Mouse (Mus musculus): Measurements from ENCODE around the gene Cfap36. TPM values are rescaled to one million over a fixed set of nuclear protein-coding genes. Genes with fewer than 3 reads are reported as not detected.
A peak's percentile ranks its signal among the peaks of the same experiment; 100 is the strongest.

The Cfap36 gene
- 118 and 121 TPM in 2 replicates for polyA plus RNA-seq (2014; fragmentation: Nextera tagmentation; extraction: Ambion mirVana)

DNA sequence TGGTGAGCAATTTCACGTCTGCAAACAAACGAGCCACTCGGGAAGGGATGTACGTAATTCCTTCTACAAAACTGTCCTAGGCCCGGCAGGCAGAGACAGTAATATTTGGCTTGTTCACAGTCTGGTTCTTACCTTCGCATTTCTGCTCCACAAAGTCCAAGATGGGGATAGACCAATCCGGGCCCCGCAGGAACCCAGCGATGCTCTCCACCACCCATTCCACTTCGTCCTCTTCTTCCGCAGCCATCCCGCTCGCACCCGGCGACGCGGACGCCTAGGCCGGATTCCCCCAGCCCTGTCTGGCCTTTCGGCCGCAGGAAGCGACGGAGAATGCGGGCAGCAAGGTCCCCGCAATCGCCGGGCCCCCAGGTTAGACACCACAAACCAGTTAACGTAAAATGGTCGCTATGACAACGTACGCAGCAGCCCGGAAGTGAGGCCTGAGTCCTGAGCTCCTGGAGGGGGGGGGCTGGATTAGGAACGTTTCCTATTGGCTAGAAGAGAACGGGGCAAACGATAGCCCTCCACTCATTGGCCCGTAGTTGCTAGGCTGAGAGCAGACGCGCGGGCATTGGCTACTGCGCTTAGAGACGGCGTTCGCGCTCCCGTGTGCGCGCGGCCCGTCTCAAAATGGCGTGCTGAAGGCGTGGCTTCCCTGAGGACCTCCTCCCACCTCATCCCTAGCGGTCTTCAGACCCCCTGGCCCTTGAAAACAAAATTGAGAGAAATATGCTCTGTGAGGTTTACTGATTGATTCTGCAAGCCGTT is at the start of gene Cfap36:
Gene Cfap36, minus strand, starts transcription at position 527 of the 768 bp plus-strand sequence.
- Histone ChIP-seq H3K27ac (peak within 1 kb of the TSS; percentile 84), H3K4me1 (replicated peaks; ENCODE audit: control insufficient read depth, insufficient read depth, low read length) (peaks cover 16% of the 10 kb centered on the region), H3K9me3 (ENCODE audit: control insufficient read depth, low read length) (no peaks in the 10 kb centered on the region), H3K27me3 (ENCODE audit: control insufficient read depth, insufficient read depth, low read length) (no peaks in the 10 kb centered on the region), H3K9ac (peak within 1 kb of the TSS; percentile 72), H3K4me2 (replicated peaks) (peak within 1 kb of the TSS; percentile 65), H3K36me3 (replicated peaks; ENCODE audit: control insufficient read depth, insufficient read depth) (peaks cover 28% of the 10 kb centered on the region), H3K4me3 (replicated peaks; ENCODE audit: low read length) (peak within 1 kb of the TSS; percentile 79)
- WGBS, result under 1% methylated on average over 53 of the region's 53 CpGs
- peak; percentile 100 for ATAC-seq (ENCODE audit: low FRiP score)
- DNase-seq (ENCODE audit: low spot score), result peak; percentile 97

DNA sequence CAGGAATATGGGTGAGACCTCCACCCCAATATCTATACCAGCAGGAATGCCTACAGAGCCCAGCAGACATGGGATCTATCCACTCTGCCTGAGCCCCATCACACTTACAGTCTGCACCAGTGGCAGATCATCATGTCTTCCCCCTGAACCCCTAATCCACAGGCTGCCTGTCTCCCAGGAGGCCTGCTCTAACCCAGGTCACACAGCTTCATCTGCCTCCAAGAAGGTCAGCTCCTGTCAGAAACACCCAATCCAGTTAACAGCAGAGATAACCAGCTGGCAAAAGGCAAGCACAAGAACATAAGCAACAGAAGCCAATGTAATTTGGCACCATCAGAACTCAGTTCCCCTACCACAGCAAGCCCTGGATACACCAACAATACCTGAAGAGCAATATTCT is 40.1 kb upstream of the Cfap36 start:
- Histone ChIP-seq H3K4me1 (replicated peaks; ENCODE audit: control insufficient read depth, insufficient read depth, low read length) (no peaks in the 10 kb centered on the region), H3K9ac (no peak overlapping the region), H3K4me3 (replicated peaks; ENCODE audit: low read length) (no peak overlapping the region), H3K4me2 (replicated peaks) (no peak overlapping the region), H3K36me3 (replicated peaks; ENCODE audit: control insufficient read depth, insufficient read depth) (no peaks in the 10 kb centered on the region), H3K9me3 (ENCODE audit: control insufficient read depth, low read length) (no peaks in the 10 kb centered on the region), H3K27me3 (ENCODE audit: control insufficient read depth, insufficient read depth, low read length) (no peaks in the 10 kb centered on the region), H3K27ac (no peak overlapping the region)
- DNase-seq (ENCODE audit: low spot score), result no peak
- no peak for ATAC-seq (ENCODE audit: low FRiP score)

DNA sequence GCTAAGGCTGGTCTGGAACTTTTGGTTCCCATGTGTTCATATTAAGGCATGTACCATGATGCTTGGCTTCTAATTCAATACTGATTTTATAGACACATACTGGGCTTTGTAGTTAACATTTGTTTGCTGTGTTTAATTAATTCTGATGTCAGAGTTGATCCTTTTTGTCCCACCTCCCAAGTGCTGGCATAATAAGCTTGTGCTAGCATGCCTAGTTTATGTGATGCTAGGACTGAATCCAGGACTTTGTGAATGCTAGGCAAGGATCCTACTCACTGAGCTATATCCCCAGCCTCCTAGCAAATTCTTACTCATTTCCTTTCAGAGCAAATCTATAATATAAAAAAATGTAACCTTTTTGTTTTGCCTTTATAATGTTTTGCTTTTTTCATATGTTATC is 38.8 kb upstream of the Cfap36 start:
- Histone ChIP-seq H3K4me2 (replicated peaks) (no peak overlapping the region), H3K4me1 (replicated peaks; ENCODE audit: control insufficient read depth, insufficient read depth, low read length) (no peaks in the 10 kb centered on the region), H3K9ac (no peak overlapping the region), H3K4me3 (replicated peaks; ENCODE audit: low read length) (no peak overlapping the region), H3K9me3 (ENCODE audit: control insufficient read depth, low read length) (no peaks in the 10 kb centered on the region), H3K27me3 (ENCODE audit: control insufficient read depth, insufficient read depth, low read length) (no peaks in the 10 kb centered on the region), H3K36me3 (replicated peaks; ENCODE audit: control insufficient read depth, insufficient read depth) (no peaks in the 10 kb centered on the region), H3K27ac (no peak overlapping the region)
- DNase-seq (ENCODE audit: low spot score) (no peak), ATAC-seq (ENCODE audit: low FRiP score) (no peak)

DNA sequence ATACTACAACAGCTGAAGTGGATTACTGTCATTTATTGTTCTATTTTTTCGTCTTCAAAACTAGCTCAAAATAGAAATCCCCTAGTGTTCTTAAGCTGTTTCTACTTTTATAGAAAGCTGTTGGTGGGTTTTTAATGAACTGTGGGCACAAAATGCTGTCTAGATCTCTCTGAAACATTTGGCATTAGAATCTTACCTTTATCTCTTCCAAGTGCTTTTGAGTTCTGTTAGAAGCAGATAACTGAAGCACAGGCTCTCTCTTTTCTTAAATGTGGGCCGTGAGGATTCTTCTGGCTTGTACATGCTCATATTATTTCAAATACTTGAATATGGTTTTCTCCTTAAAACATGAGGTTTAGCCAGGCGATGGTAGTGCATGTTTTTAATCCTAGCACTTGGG is 27.5 kb upstream of the Cfap36 start:
- no peak for ATAC-seq (ENCODE audit: low FRiP score)
- no peaks in the 10 kb centered on the region for H3K9me3 ChIP-seq (ENCODE audit: control insufficient read depth, low read length)
- no peak overlapping the region for H3K9ac ChIP-seq
- 85% methylated on average over 3 of the region's 3 CpGs for WGBS
- no peaks in the 10 kb centered on the region for H3K36me3 ChIP-seq (replicated peaks; ENCODE audit: control insufficient read depth, insufficient read depth)
- H3K4me3 ChIP-seq (replicated peaks; ENCODE audit: low read length), result no peak overlapping the region
- H3K27ac ChIP-seq, result no peak overlapping the region
- no peak for DNase-seq (ENCODE audit: low spot score)
- no peaks in the 10 kb centered on the region for H3K27me3 ChIP-seq (ENCODE audit: control insufficient read depth, insufficient read depth, low read length)
- no peaks in the 10 kb centered on the region for H3K4me1 ChIP-seq (replicated peaks; ENCODE audit: control insufficient read depth, insufficient read depth, low read length)
- H3K4me2 ChIP-seq (replicated peaks), result no peak overlapping the region

DNA sequence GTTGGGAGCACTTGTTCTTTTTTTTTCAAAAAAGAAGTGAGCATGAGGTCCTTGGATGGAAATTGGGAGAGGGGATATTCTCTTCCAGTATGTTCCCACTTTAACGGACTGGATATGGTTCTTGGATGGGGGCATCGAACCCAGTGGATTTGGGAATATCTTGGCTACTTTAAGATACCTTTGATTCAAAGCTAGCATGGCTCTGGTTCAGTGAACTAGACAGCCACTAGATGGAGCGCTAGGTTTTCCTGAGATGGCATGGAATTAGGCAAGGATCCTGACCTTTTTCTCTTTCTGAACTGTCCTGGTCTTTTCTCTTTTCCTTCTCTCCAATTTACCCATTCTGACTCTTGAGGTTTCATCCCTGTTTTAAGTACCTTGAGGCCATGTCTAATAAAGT is 20.6 kb upstream of the Cfap36 start:
- Histone ChIP-seq H3K9me3 (ENCODE audit: control insufficient read depth, low read length) (no peaks in the 10 kb centered on the region), H3K36me3 (replicated peaks; ENCODE audit: control insufficient read depth, insufficient read depth) (no peaks in the 10 kb centered on the region), H3K4me3 (replicated peaks; ENCODE audit: low read length) (no peak overlapping the region), H3K9ac (no peak overlapping the region), H3K27me3 (ENCODE audit: control insufficient read depth, insufficient read depth, low read length) (no peaks in the 10 kb centered on the region), H3K27ac (no peak overlapping the region), H3K4me1 (replicated peaks; ENCODE audit: control insufficient read depth, insufficient read depth, low read length) (no peaks in the 10 kb centered on the region), H3K4me2 (replicated peaks) (no peak overlapping the region)
- WGBS, result 27% methylated on average over 3 of the region's 3 CpGs
- DNase-seq (ENCODE audit: low spot score), result peak; percentile 74
- no peak; the same call in 1 of the 2 replicates for ATAC-seq (ENCODE audit: low FRiP score)

DNA sequence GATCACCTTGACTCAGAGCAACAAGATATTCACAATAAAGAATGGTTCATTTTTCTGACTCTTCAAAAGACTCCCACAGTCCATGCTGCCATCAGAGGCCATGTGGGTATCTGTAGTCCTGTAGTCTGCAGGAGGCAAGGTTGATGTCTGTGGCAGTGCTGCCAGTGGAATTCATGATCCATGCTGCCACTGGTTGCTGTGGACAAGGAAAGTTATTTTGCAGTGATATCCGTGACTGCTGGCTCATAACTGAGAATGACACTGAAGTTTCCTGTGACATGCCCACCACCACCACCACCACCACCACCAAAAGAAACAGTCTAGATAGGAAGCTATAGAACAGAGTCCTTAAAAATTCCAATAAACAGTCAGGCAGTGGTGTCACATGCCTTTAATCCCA is 7.4 kb upstream of the Cfap36 start:
- no peak overlapping the region for H3K4me3 ChIP-seq (replicated peaks; ENCODE audit: low read length)
- no peak overlapping the region for H3K27ac ChIP-seq
- no peak for DNase-seq (ENCODE audit: low spot score)
- H3K36me3 ChIP-seq (replicated peaks; ENCODE audit: control insufficient read depth, insufficient read depth), result no peaks in the 10 kb centered on the region
- H3K9ac ChIP-seq, result no peak overlapping the region
- H3K4me2 ChIP-seq (replicated peaks), result no peak overlapping the region
- 85% methylated on average over 1 of the region's 1 CpGs for WGBS
- H3K4me1 ChIP-seq (replicated peaks; ENCODE audit: control insufficient read depth, insufficient read depth, low read length), result no peaks in the 10 kb centered on the region
- H3K27me3 ChIP-seq (ENCODE audit: control insufficient read depth, insufficient read depth, low read length), result no peaks in the 10 kb centered on the region
- no peaks in the 10 kb centered on the region for H3K9me3 ChIP-seq (ENCODE audit: control insufficient read depth, low read length)
- no peak for ATAC-seq (ENCODE audit: low FRiP score)

DNA sequence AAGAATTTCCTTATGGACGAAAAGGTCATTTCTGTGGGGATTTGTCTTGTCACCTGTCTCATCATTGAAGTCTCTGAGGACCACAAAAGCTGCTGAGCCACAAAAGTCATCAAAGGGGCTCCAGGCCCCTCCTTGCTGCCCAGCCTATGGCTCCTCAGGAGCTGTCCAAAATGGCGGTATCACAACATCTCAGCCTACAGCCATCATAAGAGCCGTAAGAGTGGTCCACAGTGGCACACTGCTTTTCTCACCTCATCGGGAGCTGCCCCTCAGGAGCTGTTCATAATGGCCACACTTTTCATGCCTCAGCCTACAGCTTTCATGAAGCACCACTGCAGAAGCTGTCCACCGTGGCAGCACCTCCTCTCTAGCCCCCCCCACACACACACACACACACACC is 1.2 kb upstream of the Cfap36 start:
- Histone ChIP-seq H3K27me3 (ENCODE audit: control insufficient read depth, insufficient read depth, low read length) (no peaks in the 10 kb centered on the region), H3K4me1 (replicated peaks; ENCODE audit: control insufficient read depth, insufficient read depth, low read length) (peaks cover 16% of the 10 kb centered on the region), H3K9ac (no peak overlapping the region), H3K9me3 (ENCODE audit: control insufficient read depth, low read length) (no peaks in the 10 kb centered on the region), H3K4me2 (replicated peaks) (no peak overlapping the region), H3K36me3 (replicated peaks; ENCODE audit: control insufficient read depth, insufficient read depth) (peaks cover 15% of the 10 kb centered on the region), H3K27ac (no peak overlapping the region), H3K4me3 (replicated peaks; ENCODE audit: low read length) (no peak overlapping the region)
- 97% methylated on average over 5 of the region's 5 CpGs for WGBS
- DNase-seq (ENCODE audit: low spot score), result no peak
- ATAC-seq (ENCODE audit: low FRiP score), result no peak

DNA sequence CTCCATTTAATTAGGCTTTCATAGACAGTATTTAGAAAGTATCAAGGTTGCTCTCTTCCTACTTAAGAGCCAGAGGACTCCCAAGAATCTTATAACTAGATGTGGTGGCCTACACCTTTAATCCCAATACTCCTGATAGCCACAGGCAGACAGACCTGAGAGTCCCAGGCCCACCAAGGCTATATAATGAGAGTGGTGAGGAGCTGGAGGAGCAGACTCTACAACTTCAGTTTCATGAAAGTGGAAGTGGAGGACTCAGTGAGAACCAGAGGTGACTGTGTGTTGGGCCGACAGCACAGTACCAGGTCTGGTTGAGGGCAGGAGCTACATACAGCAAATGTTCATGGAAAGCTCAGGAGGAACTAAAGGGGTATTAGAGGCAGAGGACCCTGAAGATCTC is 516 bp upstream of the Cfap36 start:
- H3K4me3 ChIP-seq (replicated peaks; ENCODE audit: low read length), result peak overlapping the region; percentile 79
- ATAC-seq (ENCODE audit: low FRiP score) (0 out of 2 replicates have a peak, but pooled peaks have one; percentile 2), DNase-seq (ENCODE audit: low spot score) (no peak)
- no peaks in the 10 kb centered on the region for H3K27me3 ChIP-seq (ENCODE audit: control insufficient read depth, insufficient read depth, low read length)
- peak overlapping the region; percentile 51 for H3K4me2 ChIP-seq (replicated peaks)
- H3K27ac ChIP-seq, result peak overlapping the region; percentile 55; the same call in 1 of the 2 replicates
- peaks cover 22% of the 10 kb centered on the region for H3K36me3 ChIP-seq (replicated peaks; ENCODE audit: control insufficient read depth, insufficient read depth)
- H3K9me3 ChIP-seq (ENCODE audit: control insufficient read depth, low read length), result no peaks in the 10 kb centered on the region
- WGBS, result 96% methylated on average over 1 of the region's 1 CpGs
- peaks cover 16% of the 10 kb centered on the region for H3K4me1 ChIP-seq (replicated peaks; ENCODE audit: control insufficient read depth, insufficient read depth, low read length)
- peak overlapping the region; percentile 45 for H3K9ac ChIP-seq

DNA sequence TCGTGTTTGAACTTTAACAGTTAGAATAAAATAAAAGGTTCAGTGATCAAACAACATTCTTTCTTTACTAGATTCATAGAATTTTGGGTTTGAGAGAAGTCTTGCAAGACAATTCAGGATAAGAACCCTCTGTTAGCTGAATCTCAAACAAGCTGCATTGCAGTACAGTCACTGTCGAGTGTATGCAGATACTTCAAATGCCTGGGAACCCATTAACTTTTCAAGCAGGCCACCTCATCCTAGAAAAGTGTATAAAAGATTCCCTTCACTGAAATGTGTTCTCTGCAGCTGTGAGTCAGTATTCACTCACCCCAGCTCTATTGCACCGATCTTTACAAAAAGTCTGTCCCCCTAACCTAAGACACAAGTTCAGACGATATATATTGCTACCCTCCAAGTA is 1.2 kb downstream of the Cfap36 start:
- Histone ChIP-seq H3K4me3 (replicated peaks; ENCODE audit: low read length) (peak overlapping the region; percentile 79), H3K9ac (peak overlapping the region; percentile 72), H3K9me3 (ENCODE audit: control insufficient read depth, low read length) (no peaks in the 10 kb centered on the region), H3K27me3 (ENCODE audit: control insufficient read depth, insufficient read depth, low read length) (no peaks in the 10 kb centered on the region), H3K27ac (no peak overlapping the region), H3K36me3 (replicated peaks; ENCODE audit: control insufficient read depth, insufficient read depth) (peaks cover 33% of the 10 kb centered on the region), H3K4me2 (replicated peaks) (peak overlapping the region; percentile 65), H3K4me1 (replicated peaks; ENCODE audit: control insufficient read depth, insufficient read depth, low read length) (peaks cover 16% of the 10 kb centered on the region)
- ATAC-seq (ENCODE audit: low FRiP score), result no peak
- DNase-seq (ENCODE audit: low spot score), result no peak
- WGBS, result 63% methylated on average over 4 of the region's 4 CpGs

All from hindbrain, embryonic 14.5 days (tissue).